Mouse (Mus musculus): Measurements from ENCODE around the gene Olfr986. TPM values are rescaled to one million over a fixed set of nuclear protein-coding genes. Genes with fewer than 3 reads are reported as not detected.

The Olfr986 gene
- polyA plus RNA-seq, 1 experiment: not detected

DNA sequence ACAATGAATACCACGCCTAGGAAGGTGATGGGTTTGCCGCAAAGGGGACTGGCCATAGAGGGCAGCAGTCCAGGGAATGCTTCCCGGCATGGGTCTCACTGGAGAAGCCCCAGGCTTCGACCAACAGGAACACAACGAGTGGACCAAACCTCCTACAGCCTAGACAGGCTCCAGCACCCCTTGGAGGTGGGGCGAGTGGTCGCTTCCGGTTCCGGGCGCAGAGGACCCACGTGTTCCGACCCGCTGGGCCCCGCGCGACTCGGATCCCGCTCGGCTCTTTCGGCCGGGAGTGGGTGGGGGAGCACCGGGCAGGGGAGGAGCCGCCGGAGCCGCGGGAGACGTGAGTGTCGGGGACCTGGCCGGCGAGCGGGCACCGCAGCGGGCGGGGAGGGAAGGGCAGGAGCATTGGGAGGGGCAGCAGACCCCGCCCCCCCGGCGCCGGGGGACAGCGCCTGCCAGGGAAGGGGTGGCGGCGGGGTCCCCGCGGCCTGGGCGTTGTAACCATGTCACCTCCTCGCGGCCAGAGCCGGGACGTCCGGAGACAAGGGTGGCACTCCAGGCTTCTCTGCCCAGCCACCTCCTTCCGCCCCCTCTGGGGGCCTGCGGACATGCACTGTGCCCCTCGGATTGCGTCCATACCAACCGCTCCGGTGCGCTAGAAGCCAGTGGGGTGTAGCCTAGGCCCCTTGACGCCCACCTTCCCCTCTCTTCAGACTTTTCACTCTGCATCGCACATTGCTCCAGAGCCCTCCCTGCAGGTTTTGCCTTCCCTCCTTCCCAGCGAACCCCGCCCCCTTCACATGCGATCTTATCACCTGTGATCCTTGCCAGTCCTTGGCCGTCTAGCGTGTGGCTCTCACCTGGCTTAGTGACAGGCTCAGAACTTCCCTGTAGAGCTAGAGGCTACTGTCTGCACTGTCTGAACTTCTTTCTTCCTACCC, 11.6 kb downstream of the Olfr986 start, which contains the start of gene Zfp202:
TSS of gene Zfp202 (plus strand) at position 219 of the 941 bp plus-strand sequence.
- peak within 1 kb of the TSS; percentile 84 for H3K4me3 ChIP-seq (replicated peaks; ENCODE audit: extremely low read depth, low read depth, low read length)
- DNase-seq: peak; percentile 83
- 1% methylated on average over 63 of the region's 63 CpGs for WGBS
- peaks cover 7% of the 10 kb centered on the region for H3K4me1 ChIP-seq (ENCODE audit: control insufficient read depth, insufficient read depth, low read length)
- peak; percentile 59; the same call in 1 of the 2 replicates for TF ChIP-seq POLR2A (IDR thresholded peaks at IDR 0.05; ENCODE audit: borderline replicate concordance, extremely low read depth, low read depth, low read length)
- TF ChIP-seq CTCF (IDR thresholded peaks at IDR 0.05; ENCODE audit: insufficient read depth, low read length): 0 out of 2 replicates have a peak, but pooled peaks have one; percentile 7

DNA sequence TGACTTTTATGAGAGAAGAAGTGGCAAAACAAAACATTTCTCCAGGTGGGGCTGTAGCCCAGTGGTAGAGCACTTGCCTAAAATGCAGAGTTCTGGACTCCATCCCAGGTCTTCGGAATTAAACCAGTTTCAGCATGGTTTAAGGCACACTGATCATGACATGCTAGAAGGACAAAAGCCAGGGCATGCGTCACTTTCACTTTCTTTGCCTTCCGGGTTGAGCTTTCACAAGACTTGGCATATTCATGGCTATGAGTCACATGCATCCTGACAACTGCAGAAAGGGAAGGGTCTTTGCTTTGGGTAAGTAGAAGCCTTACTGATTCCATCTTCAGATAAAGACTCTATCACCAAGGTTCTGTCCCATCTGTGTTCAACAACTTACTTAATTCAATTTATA, 15.3 kb downstream of the Olfr986 start:
- DNase-seq: no peak
- H3K4me1 ChIP-seq (ENCODE audit: control insufficient read depth, insufficient read depth, low read length): peaks cover 4% of the 10 kb centered on the region; the same call in 1 of the 2 replicates
- WGBS: 55% methylated on average over 3 of the region's 3 CpGs
- no peak for TF ChIP-seq POLR2A (IDR thresholded peaks at IDR 0.05; ENCODE audit: borderline replicate concordance, extremely low read depth, low read depth, low read length)
- no peak for TF ChIP-seq CTCF (IDR thresholded peaks at IDR 0.05; ENCODE audit: insufficient read depth, low read length)
- H3K4me3 ChIP-seq (replicated peaks; ENCODE audit: extremely low read depth, low read depth, low read length): no peak overlapping the region

DNA sequence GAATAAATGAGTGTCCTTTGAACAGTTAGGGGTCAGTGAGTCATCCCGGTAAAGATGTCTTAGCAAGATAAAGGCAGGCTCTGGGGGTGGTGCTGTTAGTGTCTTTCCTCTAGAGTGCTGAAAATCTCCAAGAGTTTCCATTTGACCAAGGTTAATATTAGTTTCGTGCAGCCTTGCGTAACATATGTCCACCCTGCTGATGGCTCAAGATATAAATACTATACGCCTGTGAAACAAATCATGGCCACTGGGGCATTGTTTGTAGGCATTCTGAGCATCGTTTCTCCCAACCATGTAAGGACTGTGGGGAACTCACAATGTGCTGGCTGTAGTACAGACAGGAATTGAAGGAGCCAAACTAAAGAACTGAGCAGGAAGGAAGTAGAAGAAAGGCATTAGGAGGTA, 25.8 kb downstream of the Olfr986 start:
- 42% methylated on average over 5 of the region's 5 CpGs for WGBS
- no peak for TF ChIP-seq CTCF (IDR thresholded peaks at IDR 0.05; ENCODE audit: insufficient read depth, low read length)
- TF ChIP-seq POLR2A (IDR thresholded peaks at IDR 0.05; ENCODE audit: borderline replicate concordance, extremely low read depth, low read depth, low read length): no peak
- DNase-seq: no peak
- H3K4me3 ChIP-seq (replicated peaks; ENCODE audit: extremely low read depth, low read depth, low read length): no peak overlapping the region
- H3K4me1 ChIP-seq (ENCODE audit: control insufficient read depth, insufficient read depth, low read length): no peaks in the 10 kb centered on the region

DNA sequence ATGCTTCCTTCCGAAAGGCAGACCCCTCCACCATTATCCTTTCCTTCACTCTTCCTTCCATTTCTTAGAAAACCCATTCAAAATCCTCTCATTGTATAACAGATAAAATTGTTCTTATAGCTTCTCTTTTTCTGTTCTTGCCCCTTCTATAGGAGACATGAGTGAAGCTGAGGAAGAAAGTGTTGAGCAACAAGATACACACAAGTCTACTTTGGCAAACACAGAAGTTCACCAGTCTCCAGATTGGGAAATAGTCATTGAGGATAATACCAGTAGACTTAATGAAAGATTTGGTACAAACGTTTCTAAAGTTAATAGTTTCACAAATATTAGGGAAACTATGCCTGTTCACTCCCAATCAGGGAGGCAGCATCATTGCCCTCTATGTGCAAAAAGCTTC, 30.0 kb downstream of the Olfr986 start:
- 85% methylated on average over 2 of the region's 2 CpGs for WGBS
- no peak for DNase-seq
- TF ChIP-seq POLR2A (IDR thresholded peaks at IDR 0.05; ENCODE audit: borderline replicate concordance, extremely low read depth, low read depth, low read length) (no peak), CTCF (IDR thresholded peaks at IDR 0.05; ENCODE audit: insufficient read depth, low read length) (no peak)

DNA sequence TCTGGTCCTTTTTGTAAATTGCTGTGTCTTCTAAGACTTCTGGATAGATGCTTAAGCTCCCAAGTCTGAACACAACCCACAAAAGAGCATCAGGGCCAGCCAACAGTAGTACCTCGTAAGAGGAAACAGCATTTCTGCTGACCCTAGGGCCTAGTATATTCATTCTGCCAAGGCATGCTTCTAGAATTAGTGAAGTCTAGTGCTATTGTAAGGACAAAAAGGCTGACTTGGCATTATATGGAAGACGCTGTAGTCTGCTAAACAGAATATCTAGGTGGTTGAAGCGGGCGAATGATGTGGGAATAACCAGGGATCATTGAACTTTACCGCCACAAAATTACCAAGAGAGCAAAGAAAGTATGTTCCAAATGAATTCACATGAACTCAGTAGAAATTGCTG, 33.3 kb downstream of the Olfr986 start:
- WGBS: 96% methylated on average over 5 of the region's 5 CpGs
- no peak for DNase-seq
- Histone ChIP-seq H3K4me1 (ENCODE audit: control insufficient read depth, insufficient read depth, low read length) (no peaks in the 10 kb centered on the region), H3K4me3 (replicated peaks; ENCODE audit: extremely low read depth, low read depth, low read length) (no peak overlapping the region)
- TF ChIP-seq CTCF (IDR thresholded peaks at IDR 0.05; ENCODE audit: insufficient read depth, low read length) (no peak), POLR2A (IDR thresholded peaks at IDR 0.05; ENCODE audit: borderline replicate concordance, extremely low read depth, low read depth, low read length) (no peak)

More for the DNA sequence above, 30.0 kb downstream of the Olfr986 start:
- no peak overlapping the region for H3K4me3 ChIP-seq (replicated peaks; ENCODE audit: extremely low read depth, low read depth, low read length)
- no peaks in the 10 kb centered on the region for H3K4me1 ChIP-seq (ENCODE audit: control insufficient read depth, insufficient read depth, low read length)

DNA sequence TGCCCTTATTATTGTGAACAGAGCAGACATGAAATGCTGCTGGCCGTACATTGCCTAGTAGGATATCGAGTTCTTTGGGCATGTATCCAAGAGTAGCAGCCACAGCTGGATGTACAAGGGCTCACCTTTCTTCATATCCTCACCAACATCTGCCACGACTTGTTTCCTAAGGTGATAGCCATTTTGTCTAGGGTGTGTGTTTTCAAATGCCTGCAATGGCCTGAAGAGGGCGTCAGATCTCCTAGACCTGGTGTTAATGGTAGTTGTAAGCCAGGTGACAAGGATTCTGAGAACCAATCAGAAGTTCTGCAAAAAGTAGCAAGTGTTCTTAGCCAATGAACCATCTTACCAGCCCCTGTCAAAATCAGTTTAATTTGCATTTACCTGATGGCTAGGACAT, 35.9 kb downstream of the Olfr986 start:
- no peak overlapping the region for H3K4me3 ChIP-seq (replicated peaks; ENCODE audit: extremely low read depth, low read depth, low read length)
- no peaks in the 10 kb centered on the region for H3K4me1 ChIP-seq (ENCODE audit: control insufficient read depth, insufficient read depth, low read length)
- WGBS: 68% methylated on average over 4 of the region's 4 CpGs
- TF ChIP-seq CTCF (IDR thresholded peaks at IDR 0.05; ENCODE audit: insufficient read depth, low read length) (no peak), POLR2A (IDR thresholded peaks at IDR 0.05; ENCODE audit: borderline replicate concordance, extremely low read depth, low read depth, low read length) (no peak)
- no peak for DNase-seq

DNA sequence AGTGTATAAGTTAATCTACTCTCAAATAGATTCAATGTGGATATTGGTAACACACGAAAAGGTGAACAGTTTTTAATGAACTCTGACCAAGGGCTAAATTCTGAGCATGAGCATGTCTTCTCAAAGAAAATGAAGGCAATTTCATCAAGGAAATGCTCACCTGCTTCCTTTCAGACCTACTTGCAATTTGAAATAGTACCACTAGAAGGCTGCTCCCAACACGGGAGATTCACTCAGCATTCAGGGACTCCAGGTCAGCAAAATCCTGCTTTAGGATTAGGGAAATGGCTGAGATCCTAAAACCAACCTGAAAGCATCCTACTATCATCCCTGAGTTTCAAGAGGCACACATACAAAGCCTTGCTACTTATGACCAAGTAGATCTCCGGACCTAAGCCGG, 43.6 kb downstream of the Olfr986 start:
- no peak for DNase-seq
- 71% methylated on average over 4 of the region's 4 CpGs for WGBS
- no peak for TF ChIP-seq POLR2A (IDR thresholded peaks at IDR 0.05; ENCODE audit: borderline replicate concordance, extremely low read depth, low read depth, low read length)
- TF ChIP-seq CTCF (IDR thresholded peaks at IDR 0.05; ENCODE audit: insufficient read depth, low read length): no peak
- no peak overlapping the region for H3K4me3 ChIP-seq (replicated peaks; ENCODE audit: extremely low read depth, low read depth, low read length)
- H3K4me1 ChIP-seq (ENCODE audit: control insufficient read depth, insufficient read depth, low read length): no peaks in the 10 kb centered on the region

DNA sequence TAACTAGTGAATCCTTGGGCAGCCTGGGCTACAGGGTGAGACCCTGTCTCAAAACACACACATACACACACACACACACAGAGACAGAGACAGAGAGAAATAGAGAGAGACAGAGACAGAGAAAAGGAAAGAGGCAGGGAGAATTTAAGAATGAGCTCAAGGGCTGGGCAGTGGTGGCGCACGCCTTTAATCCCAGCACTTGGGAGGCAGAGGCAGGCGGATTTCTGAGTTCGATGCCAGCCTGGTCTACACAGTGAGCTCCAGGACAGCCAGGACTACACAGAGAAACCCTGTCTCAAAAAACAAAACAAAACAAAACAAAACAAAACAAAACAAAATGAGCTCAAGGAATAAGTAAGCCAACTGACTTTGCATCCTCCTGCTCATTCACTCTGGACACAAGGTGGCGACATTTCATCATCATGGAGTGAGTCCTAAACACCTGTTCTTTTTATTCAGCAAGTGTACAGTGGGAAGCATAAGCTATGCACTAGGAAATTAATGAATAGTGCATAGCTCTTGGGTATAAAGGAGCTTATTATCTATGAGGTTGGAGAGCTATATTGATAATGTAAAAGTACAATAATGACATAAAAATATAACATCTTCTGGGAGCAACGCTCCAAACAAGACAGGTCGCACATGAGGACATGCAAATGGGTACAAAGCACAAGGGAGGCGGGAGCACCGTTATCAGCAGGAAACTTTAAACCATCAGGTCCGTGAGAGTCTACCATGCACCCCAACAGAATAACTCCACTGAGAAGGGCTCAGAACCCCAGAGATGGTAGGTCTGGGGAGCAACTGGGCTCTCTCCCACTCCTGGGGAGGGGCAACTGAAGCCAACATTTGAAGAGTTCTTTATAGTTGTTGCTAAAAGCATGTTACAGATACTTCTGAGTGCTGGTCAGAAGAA, 47.4 kb downstream of the Olfr986 start:
- TF ChIP-seq CTCF (IDR thresholded peaks at IDR 0.05; ENCODE audit: insufficient read depth, low read length) (peak; percentile 27; the same call in 1 of the 2 replicates), POLR2A (IDR thresholded peaks at IDR 0.05; ENCODE audit: borderline replicate concordance, extremely low read depth, low read depth, low read length) (no peak)
- 68% methylated on average over 10 of the region's 10 CpGs for WGBS
- Histone ChIP-seq H3K4me3 (replicated peaks; ENCODE audit: extremely low read depth, low read depth, low read length) (no peak overlapping the region), H3K4me1 (ENCODE audit: control insufficient read depth, insufficient read depth, low read length) (no peaks in the 10 kb centered on the region)
- no peak for DNase-seq

DNA sequence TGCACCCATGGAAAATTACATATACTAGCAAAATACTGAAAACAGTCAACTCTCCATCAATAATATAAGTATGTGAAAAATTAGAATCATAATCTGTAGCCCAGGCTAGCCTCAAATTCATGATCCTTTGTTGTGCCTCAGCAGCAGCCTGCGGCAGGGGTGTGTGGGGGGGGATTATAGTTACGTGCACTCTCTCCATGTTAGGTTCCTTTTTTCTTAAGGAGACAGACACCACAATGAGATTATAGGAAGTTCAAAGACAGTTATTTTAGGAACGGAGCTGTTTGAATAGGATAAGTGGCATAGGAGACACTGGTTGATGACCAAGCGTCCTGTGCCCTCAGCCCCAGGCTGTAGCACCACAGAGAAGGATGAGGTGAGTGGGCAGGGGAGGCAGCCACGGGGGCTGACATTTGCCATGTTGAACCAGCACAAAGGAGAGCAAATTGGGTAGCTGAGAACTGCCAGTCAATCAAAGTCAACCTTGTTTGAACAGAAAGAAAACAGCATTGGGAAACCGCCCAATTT, 48.1 kb downstream of the Olfr986 start:
- DNase-seq: no peak
- no peaks in the 10 kb centered on the region for H3K4me1 ChIP-seq (ENCODE audit: control insufficient read depth, insufficient read depth, low read length)
- H3K4me3 ChIP-seq (replicated peaks; ENCODE audit: extremely low read depth, low read depth, low read length): no peak overlapping the region
- WGBS: 39% methylated on average over 6 of the region's 6 CpGs
- TF ChIP-seq POLR2A (IDR thresholded peaks at IDR 0.05; ENCODE audit: borderline replicate concordance, extremely low read depth, low read depth, low read length) (no peak), CTCF (IDR thresholded peaks at IDR 0.05; ENCODE audit: insufficient read depth, low read length) (no peak)

All from lung, adult 2 months (tissue).